Mouse (Mus musculus) hindbrain, embryonic 11.5 days (tissue): ENCODE measurements around the gene Cxcl14. TPM values are rescaled to one million over a fixed set of nuclear protein-coding genes. Genes with fewer than 3 reads are reported as not detected.

Experiments used
- ATAC-seq: fragments of 200-750 bp; cut with Nextera tagmentation; 2 replicates; pipeline ENCODE4 v1.8.0; 2017; ENCODE audit warnings: mild to moderate bottlenecking, moderate TSS enrichment, moderate library complexity; ENCODE audit not compliant: low FRiP score
- DNase-seq: peaks from one replicate; pipeline ENCODE4 v3.0.0-alpha.2; 2015; ENCODE audit warnings: low spot score
- H3K27ac ChIP-seq: fragments of 300-500 bp; sonication (generic); 2 replicates; pipeline ENCODE4 v1.5.1; 2014; ENCODE audit warnings: mild to moderate bottlenecking, low read depth, low read length
- H3K27me3 ChIP-seq: fragments of 300-500 bp; sonication (generic); 2 replicates; pipeline ENCODE4 v1.6.1; 2014; ENCODE audit warnings: mild to moderate bottlenecking, low read length, moderate library complexity, mixed read lengths; ENCODE audit not compliant: control insufficient read depth, insufficient read depth
- H3K36me3 ChIP-seq: fragments of 300-500 bp; sonication (generic); 2 replicates; pipeline ENCODE4 v1.6.1; 2014; ENCODE audit warnings: mild to moderate bottlenecking, low read length, moderate library complexity, mixed read lengths; ENCODE audit not compliant: control insufficient read depth, insufficient read depth
- H3K4me1 ChIP-seq: fragments of 300-500 bp; sonication (generic); replicated peaks from 2 replicates; pipeline ENCODE4 v1.6.1; 2014; ENCODE audit warnings: low read length, mixed read lengths; ENCODE audit not compliant: control insufficient read depth, insufficient read depth
- H3K4me2 ChIP-seq: fragments of 300-500 bp; sonication (generic); replicated peaks from 2 replicates; pipeline ENCODE4 v1.6.1; 2014; ENCODE audit warnings: mild to moderate bottlenecking, low read depth, low read length
- H3K4me3 ChIP-seq: fragments of 300-500 bp; sonication (generic); 2 replicates; pipeline ENCODE4 v1.5.1; 2014; ENCODE audit warnings: low read depth, low read length
- H3K9ac ChIP-seq: fragments of 300-500 bp; sonication (generic); 2 replicates; pipeline ENCODE4 v1.6.1; 2014; ENCODE audit warnings: low read depth, low read length
- H3K9me3 ChIP-seq: fragments of 300-500 bp; sonication (generic); 2 replicates; pipeline ENCODE4 v1.6.1; 2016; ENCODE audit warnings: low read length; ENCODE audit not compliant: control insufficient read depth
- WGBS: fragments of 180-500 bp; shearing (Covaris S2); extraction: QIAGEN DNeasy Blood & Tissue Kit; methylation state at CpG from one replicate; pipeline ENCODE4 v1.1.7; 2014; 5-methylcytosine and 5-hydroxymethylcytosine counted together
- polyA plus RNA-seq: library from polyadenylated mRNA; unstranded; fragments of >200 nt; fragmentation: Nextera tagmentation; extraction: Ambion mirVana; gene quantifications from 2 replicates; pipeline ENCODE4 v1.2.1, GENCODE M21; 2014

Cxcl14 gene
- polyA plus RNA-seq, 1 experiment from 2014 or later, result 23.4 TPM

- no peaks in the 10 kb centered on the region for H3K4me1 ChIP-seq
- H3K27me3 ChIP-seq, result no peaks in the 10 kb centered on the region; the same call in 1 of the 2 replicates
- H3K9me3 ChIP-seq, result no peaks in the 10 kb centered on the region
- 89% methylated on average over 13 of the region's 13 CpGs for WGBS
- H3K36me3 ChIP-seq, result no peaks in the 10 kb centered on the region
- no peak overlapping the region for H3K27ac ChIP-seq
- no peak overlapping the region for H3K4me2 ChIP-seq
- ATAC-seq (no peak), DNase-seq (no peak)
- no peak overlapping the region for H3K4me3 ChIP-seq
- no peak overlapping the region for H3K9ac ChIP-seq
Measured at GRCm38 (mm10) chr13:56283321-56283720, 13.0 kb downstream of the Cxcl14 start.

- H3K9ac ChIP-seq, result no peak overlapping the region
- H3K27ac ChIP-seq, result no peak overlapping the region
- no peaks in the 10 kb centered on the region for H3K4me1 ChIP-seq
- H3K4me2 ChIP-seq, result no peak overlapping the region
- no peak overlapping the region for H3K4me3 ChIP-seq
- no peaks in the 10 kb centered on the region for H3K36me3 ChIP-seq
- DNase-seq (no peak), ATAC-seq (no peak)
- 0 out of 2 replicates have a peak, but pooled peaks cover 2% of the 10 kb centered on the region for H3K27me3 ChIP-seq
- H3K9me3 ChIP-seq, result no peaks in the 10 kb centered on the region
- WGBS, result 79% methylated on average over 6 of the region's 6 CpGs
Measured at GRCm38 (mm10) chr13:56280356-56280755, 16.0 kb downstream of the Cxcl14 start.

DNA sequence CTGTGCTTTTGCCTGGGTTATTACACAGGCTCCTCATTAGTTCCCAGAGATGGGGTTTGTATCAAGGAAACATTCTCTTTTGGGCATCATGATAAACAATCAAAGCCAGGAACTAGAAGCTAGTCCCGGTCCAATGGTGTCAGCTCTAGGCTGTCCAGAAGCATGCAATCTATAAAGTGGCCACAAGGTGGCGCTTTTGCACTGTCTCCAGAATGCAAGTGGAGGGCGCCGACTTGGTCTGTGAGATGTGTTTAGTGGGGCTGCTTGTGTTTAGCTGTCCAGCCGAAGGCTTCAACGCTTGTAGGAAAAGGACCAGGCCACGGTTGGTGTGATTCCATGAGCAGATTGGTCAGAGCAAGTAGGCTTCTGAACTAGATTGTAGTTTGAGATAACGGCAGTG lies 16.9 kb downstream of the Cxcl14 start:
- no peak overlapping the region for H3K9ac ChIP-seq
- H3K4me3 ChIP-seq, result no peak overlapping the region
- WGBS, result 20% methylated on average over 8 of the region's 8 CpGs
- H3K27me3 ChIP-seq, result 0 out of 2 replicates have a peak, but pooled peaks cover 2% of the 10 kb centered on the region
- ATAC-seq, result peak; percentile 40; the same call in 1 of the 2 replicates
- DNase-seq, result peak; percentile 92
- H3K36me3 ChIP-seq, result no peaks in the 10 kb centered on the region
- H3K9me3 ChIP-seq, result no peaks in the 10 kb centered on the region
- H3K4me2 ChIP-seq, result no peak overlapping the region
- H3K27ac ChIP-seq, result no peak overlapping the region
- H3K4me1 ChIP-seq, result no peaks in the 10 kb centered on the region

GRCm38 (mm10) chr13:56275171-56275570 lies 21.2 kb downstream of the Cxcl14 start:
- H3K36me3 ChIP-seq, result no peaks in the 10 kb centered on the region
- H3K4me1 ChIP-seq, result no peaks in the 10 kb centered on the region
- 61% methylated on average over 2 of the region's 2 CpGs for WGBS
- H3K27me3 ChIP-seq, result 0 out of 2 replicates have a peak, but pooled peaks cover 2% of the 10 kb centered on the region
- no peaks in the 10 kb centered on the region for H3K9me3 ChIP-seq
- no peak overlapping the region for H3K4me3 ChIP-seq
- no peak for DNase-seq
- no peak overlapping the region for H3K4me2 ChIP-seq
- no peak for ATAC-seq
- H3K27ac ChIP-seq, result no peak overlapping the region
- no peak overlapping the region for H3K9ac ChIP-seq

DNA sequence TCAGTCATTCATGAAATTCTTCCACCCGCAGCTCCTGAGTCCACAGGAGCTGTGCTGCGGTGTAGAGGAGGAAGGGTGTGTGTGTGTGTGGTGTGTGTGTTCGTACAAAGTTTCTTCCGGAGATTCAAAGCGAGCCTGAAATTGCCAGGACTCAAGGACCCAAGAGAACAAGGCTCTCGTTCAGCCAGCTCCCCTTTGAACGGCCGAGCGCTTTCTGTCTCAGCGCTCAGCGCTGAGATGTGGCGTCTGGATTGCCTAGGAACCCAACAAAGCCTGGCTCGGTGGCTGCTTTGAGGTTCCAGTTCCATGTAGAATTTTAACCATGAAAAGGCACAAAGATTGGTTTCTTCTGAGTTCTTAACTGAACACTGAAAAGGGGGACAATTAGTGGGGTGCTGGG lies 26.2 kb downstream of the Cxcl14 start:
- H3K9me3 ChIP-seq, result no peaks in the 10 kb centered on the region
- ATAC-seq, result no peak
- H3K27me3 ChIP-seq, result peaks cover 12% of the 10 kb centered on the region
- no peak overlapping the region for H3K4me2 ChIP-seq
- no peaks in the 10 kb centered on the region for H3K36me3 ChIP-seq
- H3K9ac ChIP-seq, result no peak overlapping the region
- no peak for DNase-seq
- 0 out of 2 replicates have a peak, but pooled peaks cover 4% of the 10 kb centered on the region for H3K4me1 ChIP-seq
- no peak overlapping the region for H3K27ac ChIP-seq
- whole genome bisulfite sequencing, result 72% methylated on average over 13 of the region's 13 CpGs
- H3K4me3 ChIP-seq, result no peak overlapping the region

GRCm38 (mm10) chr13:56267396-56267795 lies 29.0 kb downstream of the Cxcl14 start:
- Histone ChIP-seq H3K27ac (no peak overlapping the region), H3K4me3 (no peak overlapping the region), H3K4me2 (no peak overlapping the region), H3K4me1 (0 out of 2 replicates have a peak, but pooled peaks cover 4% of the 10 kb centered on the region), H3K9me3 (no peaks in the 10 kb centered on the region), H3K9ac (no peak overlapping the region), H3K36me3 (no peaks in the 10 kb centered on the region), H3K27me3 (peaks cover 33% of the 10 kb centered on the region)
- ATAC-seq (no peak), DNase-seq (peak; percentile 42)
- 78% methylated on average over 4 of the region's 4 CpGs for WGBS

DNA sequence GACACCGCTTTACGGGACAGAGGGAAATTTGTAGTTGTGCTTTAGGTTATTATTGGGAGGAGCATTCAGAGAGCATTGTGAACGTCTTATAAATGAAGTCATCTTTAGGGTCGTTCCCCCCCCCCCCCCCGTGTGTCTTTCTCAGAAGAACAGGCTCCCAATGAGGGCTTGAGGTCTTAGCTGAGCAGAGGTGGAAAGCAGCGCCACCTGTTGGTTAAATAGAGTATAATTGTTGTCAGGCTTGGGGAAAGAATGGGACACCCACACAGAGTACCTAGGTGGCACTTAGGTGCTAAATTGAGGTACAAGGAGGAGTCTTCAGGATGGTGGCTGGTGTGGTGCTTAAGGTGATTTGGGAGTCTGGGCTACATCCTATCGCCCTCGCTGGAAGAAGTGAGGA lies 29.9 kb downstream of the Cxcl14 start:
- Histone ChIP-seq H3K4me2 (no peak overlapping the region), H3K36me3 (no peaks in the 10 kb centered on the region), H3K27me3 (peaks cover 42% of the 10 kb centered on the region), H3K9me3 (no peaks in the 10 kb centered on the region), H3K4me1 (0 out of 2 replicates have a peak, but pooled peaks cover 4% of the 10 kb centered on the region), H3K4me3 (no peak overlapping the region), H3K9ac (no peak overlapping the region), H3K27ac (no peak overlapping the region)
- ATAC-seq, result no peak
- 39% methylated on average over 8 of the region's 8 CpGs for WGBS
- peak; percentile 76 for DNase-seq

GRCm38 (mm10) chr13:56265661-56266060 lies 30.7 kb downstream of the Cxcl14 start:
- Histone ChIP-seq H3K4me3 (no peak overlapping the region), H3K4me1 (0 out of 2 replicates have a peak, but pooled peaks cover 4% of the 10 kb centered on the region), H3K4me2 (no peak overlapping the region), H3K9me3 (no peaks in the 10 kb centered on the region), H3K27ac (0 out of 2 replicates have a peak overlapping the region, but pooled peaks have one; percentile 6), H3K27me3 (peaks cover 49% of the 10 kb centered on the region), H3K9ac (no peak overlapping the region), H3K36me3 (no peaks in the 10 kb centered on the region)
- ATAC-seq (no peak), DNase-seq (no peak)
- WGBS, result 70% methylated on average over 5 of the region's 5 CpGs

DNA sequence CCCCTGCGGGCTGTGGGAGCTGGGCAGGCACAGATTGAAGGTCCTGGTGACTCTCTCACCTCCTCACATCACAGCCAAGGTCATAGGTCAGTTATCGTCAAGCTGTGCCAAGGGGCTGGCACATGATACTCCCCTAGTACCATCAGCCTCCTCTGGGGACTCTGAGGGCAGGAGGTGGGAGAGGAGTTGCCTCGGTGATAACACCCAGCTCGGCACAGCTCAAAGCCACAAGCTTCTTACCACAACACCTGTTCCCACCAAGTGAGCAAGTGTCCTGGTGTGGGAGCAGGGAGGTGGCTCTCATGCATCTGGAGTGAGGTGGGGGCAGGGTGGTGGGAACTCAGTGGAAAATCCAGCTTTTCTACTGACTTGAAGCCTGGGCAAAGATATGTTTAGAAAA lies 34.1 kb downstream of the Cxcl14 start:
- Histone ChIP-seq H3K4me3 (no peak overlapping the region), H3K9me3 (no peaks in the 10 kb centered on the region), H3K4me1 (peaks cover 16% of the 10 kb centered on the region), H3K27ac (no peak overlapping the region), H3K36me3 (no peaks in the 10 kb centered on the region), H3K27me3 (peaks cover 77% of the 10 kb centered on the region), H3K4me2 (no peak overlapping the region), H3K9ac (no peak overlapping the region)
- no peak for DNase-seq
- WGBS, result 62% methylated on average over 4 of the region's 4 CpGs
- ATAC-seq, result no peak
